Mouse (Mus musculus) kidney, adult 2 months (tissue): ENCODE data around the gene Jpt1.

Source experiments
- CTCF ChIP-seq: fragments of 200-500 bp; conservative IDR thresholded peaks from 2 replicates; pipeline ENCODE4 v1.5.1; 2011; ENCODE audit warnings: low read depth, mild to moderate bottlenecking, control low read depth, low read length, moderate library complexity, mixed read lengths; ENCODE audit not compliant: insufficient read depth, insufficient read length
- POLR2A ChIP-seq: fragments of 200-500 bp; IDR thresholded peaks from one replicate; pipeline ENCODE4 v1.6.1; 2011; ENCODE audit warnings: low read depth, low read length, control low read depth

- TF ChIP-seq POLR2A (no peak), CTCF (no peak)
These were observed 58.0 kb downstream of the Jpt1 start for GRCm38 (mm10) chr11:115456182-115456581.
